8 mouse cellular contexts compared by ENCODE assay signal in the genomic region with DNA sequence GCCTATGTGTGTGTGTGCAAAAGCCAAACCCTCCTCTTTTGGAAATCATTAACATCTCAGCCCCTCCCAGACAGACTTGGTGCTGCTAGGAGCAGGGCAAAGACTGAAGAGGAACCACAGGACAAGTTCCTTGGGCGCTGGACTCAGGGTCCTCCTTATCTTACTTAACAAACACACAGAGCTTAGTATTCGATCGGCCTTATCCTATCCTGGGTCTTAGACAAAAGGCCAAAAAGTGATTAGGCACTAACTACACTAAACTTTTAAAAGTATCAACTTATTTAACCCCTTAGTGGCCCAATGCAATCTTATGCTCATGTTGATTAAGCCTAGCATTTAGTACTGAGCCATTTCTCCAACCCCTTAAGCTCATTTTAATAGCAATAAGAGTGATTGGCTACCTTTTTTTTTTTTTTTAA. TPM values are rescaled to one million over a fixed set of nuclear protein-coding genes. Genes with fewer than 3 reads are reported as not detected.
A peak's percentile ranks its signal among the peaks of the same experiment; 100 is the strongest.
DNase-seq lines count a peak whose midpoint lies in the region; ATAC-seq lines count a peak whose summit lies in the region.

No protein-coding gene starts in this region.

- peak overlapping the region; percentile 80 for H3K4me2 ChIP-seq in embryonic facial prominence, embryonic 14.5 days (ENCODE audit: low read depth, low read length)
- peak overlapping the region; percentile 63 for H3K4me2 ChIP-seq in kidney, embryonic 15.5 days

- WGBS in embryonic facial prominence, embryonic 14.5 days = 12% methylated on average over 3 of the region's 3 CpGs
- WGBS in kidney, embryonic 15.5 days = 6% methylated on average over 3 of the region's 3 CpGs

- peak; percentile 25 for DNase-seq in ovary, postnatal 36 days (ENCODE audit: low spot score)
- DNase-seq in ovary, postnatal 10 days (ENCODE audit: low spot score) = no peak
- DNase-seq in embryonic facial prominence, embryonic 14.5 days (ENCODE audit: low spot score) = peak; percentile 78
- no peak for DNase-seq in thymus, postnatal 4 days
- DNase-seq in left cerebral cortex, adult 9 months (ENCODE audit: low spot score in 2 of 2) = no peak
- DNase-seq in spleen, adult 12 weeks (ENCODE audit: low spot score) = no peak

- H3K27me3 ChIP-seq in embryonic facial prominence, embryonic 14.5 days (replicated peaks; ENCODE audit: control insufficient read depth, insufficient read depth, low read length) = no peaks in the 10 kb centered on the region
- no peaks in the 10 kb centered on the region for H3K27me3 ChIP-seq in kidney, embryonic 15.5 days

- peaks cover 5% of the 10 kb centered on the region; the same call in 1 of the 2 replicates for H3K36me3 ChIP-seq in embryonic facial prominence, embryonic 14.5 days (ENCODE audit: control insufficient read depth, insufficient read depth, low read length)
- H3K36me3 ChIP-seq in kidney, embryonic 15.5 days = no peaks in the 10 kb centered on the region

- H3K27ac ChIP-seq in embryonic facial prominence, embryonic 14.5 days (replicated peaks; ENCODE audit: low read depth, low read length) = peak overlapping the region; percentile 92
- H3K27ac ChIP-seq in kidney, embryonic 15.5 days = peak overlapping the region; percentile 97

- H3K9ac ChIP-seq in embryonic facial prominence, embryonic 14.5 days (ENCODE audit: low read depth, low read length) = peak overlapping the region; percentile 95; the same call in 1 of the 2 replicates
- H3K9ac ChIP-seq in kidney, embryonic 15.5 days = no peak overlapping the region

- peak overlapping the region; percentile 83; the same call in 1 of the 2 replicates for H3K4me3 ChIP-seq in embryonic facial prominence, embryonic 14.5 days (ENCODE audit: low read depth, low read length)
- H3K4me3 ChIP-seq in kidney, embryonic 15.5 days (replicated peaks) = peak overlapping the region; percentile 67

- H3K4me1 ChIP-seq in embryonic facial prominence, embryonic 14.5 days (ENCODE audit: control insufficient read depth, insufficient read depth, low read length) = peaks cover 41% of the 10 kb centered on the region
- peaks cover 65% of the 10 kb centered on the region for H3K4me1 ChIP-seq in kidney, embryonic 15.5 days

- no peak; the same call in 1 of the 2 replicates for ATAC-seq in embryonic facial prominence, embryonic 14.5 days (ENCODE audit: low read depth)
- ATAC-seq in kidney, embryonic 15.5 days (replicated peaks; ENCODE audit: low FRiP score) = peak; percentile 55
- peak; percentile 49 for ATAC-seq in megakaryocyte-erythroid progenitor cell, adult 5-6 weeks (replicated peaks; ENCODE audit: low FRiP score, low TSS enrichment, poor library complexity, severe bottlenecking)

- H3K9me3 ChIP-seq in embryonic facial prominence, embryonic 14.5 days (ENCODE audit: control insufficient read depth, low read length) = no peaks in the 10 kb centered on the region
- H3K9me3 ChIP-seq in kidney, embryonic 15.5 days (replicated peaks) = no peaks in the 10 kb centered on the region

RNA-seq across cellular contexts. Expression of a gene that starts 3.8 kb away (rescaled TPM):
- 128 and 138 TPM in 2 replicates for polyA plus RNA-seq in embryonic facial prominence, embryonic 14.5 days (2014; fragmentation: Nextera tagmentation; extraction: Ambion mirVana)
- 133 and 143 TPM in 2 replicates for polyA plus RNA-seq in kidney, embryonic 15.5 days (2015; fragmentation: Nextera tagmentation; extraction: Ambion mirVana)
- total RNA-seq in megakaryocyte-erythroid progenitor cell, adult 5-6 weeks (2014; fragmentation: Nextera tagmentation) = not detected in 2 replicates
- not detected in 2 replicates for total RNA-seq in megakaryocyte-erythroid progenitor cell, adult 5-6 weeks (2017)

RNA-seq across cellular contexts. Expression of a gene that starts 14.1 kb away (rescaled TPM):
- polyA plus RNA-seq in embryonic facial prominence, embryonic 14.5 days (2014; fragmentation: Nextera tagmentation; extraction: Ambion mirVana) = 19.1 and 27.0 TPM in 2 replicates
- polyA plus RNA-seq in kidney, embryonic 15.5 days (2015; fragmentation: Nextera tagmentation; extraction: Ambion mirVana) = 16.4 and 20.9 TPM in 2 replicates
- not detected in 2 replicates for total RNA-seq in megakaryocyte-erythroid progenitor cell, adult 5-6 weeks (2014; fragmentation: Nextera tagmentation)
- not detected in 2 replicates for total RNA-seq in megakaryocyte-erythroid progenitor cell, adult 5-6 weeks (2017)

RNA-seq across cellular contexts. Expression of a gene that starts 53.0 kb away (rescaled TPM):
- polyA plus RNA-seq in embryonic facial prominence, embryonic 14.5 days (2014; fragmentation: Nextera tagmentation; extraction: Ambion mirVana) = 26.7 and 30.2 TPM in 2 replicates
- 29.5 and 31.0 TPM in 2 replicates for polyA plus RNA-seq in kidney, embryonic 15.5 days (2015; fragmentation: Nextera tagmentation; extraction: Ambion mirVana)
- 12.5 and 20.3 TPM in 2 replicates for total RNA-seq in megakaryocyte-erythroid progenitor cell, adult 5-6 weeks (2014; fragmentation: Nextera tagmentation)
- total RNA-seq in megakaryocyte-erythroid progenitor cell, adult 5-6 weeks (2017) = 5.8 and 6.2 TPM in 2 replicates

Comparison
In these comparisons a context has a peak if more than half of its experiments do, and no peak if none do; other contexts are left out.
1. DNase-seq: peak in ovary, postnatal 36 days (single experiment) and embryonic facial prominence, embryonic 14.5 days (single experiment); none in ovary, postnatal 10 days (single experiment), thymus, postnatal 4 days (single experiment), left cerebral cortex, adult 9 months (0 of 2) and spleen, adult 12 weeks (single experiment).